Mouse (Mus musculus) limb, embryonic 10.5 days (tissue): ENCODE measurements around the gene Plod2. TPM values are rescaled to one million over a fixed set of nuclear protein-coding genes. Genes with fewer than 3 reads are reported as not detected.
A peak's percentile ranks its signal among the peaks of the same experiment; 100 is the strongest.

ENCODE experiments used
- DNase-seq: peaks from one replicate; pipeline ENCODE4 v3.0.0-alpha.2; 2017; ENCODE audit warnings: low spot score
- H3K27ac ChIP-seq: fragments of 300-500 bp; sonication (generic); 2 replicates; pipeline ENCODE4 v1.5.1; 2016; ENCODE audit warnings: mild to moderate bottlenecking
- H3K27me3 ChIP-seq: fragments of 300-500 bp; sonication (generic); 2 replicates; pipeline ENCODE4 v1.6.1; 2016; ENCODE audit warnings: low read depth, mild to moderate bottlenecking; ENCODE audit not compliant: poor library complexity, severe bottlenecking
- H3K36me3 ChIP-seq: fragments of 300-500 bp; sonication (generic); 2 replicates; pipeline ENCODE4 v1.6.1; 2016; ENCODE audit warnings: mild to moderate bottlenecking, moderate library complexity
- H3K4me1 ChIP-seq: fragments of 300-500 bp; sonication (generic); 2 replicates; pipeline ENCODE4 v1.6.1; 2016
- H3K4me3 ChIP-seq: fragments of 300-500 bp; sonication (generic); 2 replicates; pipeline ENCODE4 v1.5.1; 2016; ENCODE audit warnings: mild to moderate bottlenecking, moderate library complexity
- H3K9me3 ChIP-seq: fragments of 300-500 bp; sonication (generic); replicated peaks from 2 replicates; pipeline ENCODE4 v1.6.1; 2016; ENCODE audit warnings: mild to moderate bottlenecking
- WGBS: fragments of 180-500 bp; shearing (Covaris S2); methylation state at CpG from one replicate; pipeline ENCODE4 v1.1.7; 2016; 5-methylcytosine and 5-hydroxymethylcytosine counted together
- polyA plus RNA-seq: library from polyadenylated mRNA; unstranded; fragments of >200 nt; fragmentation: Nextera tagmentation; extraction: Ambion mirVana; gene quantifications from 2 replicates; pipeline ENCODE4 v1.2.1, GENCODE M21; 2016

Plod2 gene
- 19.2 and 29.5 TPM in 2 replicates for polyA plus RNA-seq

GRCm38 (mm10) chr9:92541977-92542561, at the start of gene Plod2:
Plod2 (plus strand) TSS chr9:92542223.
- DNase-seq, result peak; percentile 85
- Histone ChIP-seq H3K27me3 (no peaks in the 10 kb centered on the region), H3K9me3 (no peaks in the 10 kb centered on the region), H3K27ac (peak within 1 kb of the TSS; percentile 94), H3K4me3 (peak within 1 kb of the TSS; percentile 68), H3K4me1 (peaks cover 44% of the 10 kb centered on the region), H3K36me3 (no peaks in the 10 kb centered on the region)
- under 1% methylated on average over 59 of the region's 67 CpGs for WGBS

GRCm38 (mm10) chr9:92499710-92500410, 42.2 kb upstream of the Plod2 start:
- H3K4me3 ChIP-seq, result no peak overlapping the region
- no peaks in the 10 kb centered on the region for H3K27me3 ChIP-seq
- no peak overlapping the region for H3K27ac ChIP-seq
- no peaks in the 10 kb centered on the region for H3K9me3 ChIP-seq
- no peaks in the 10 kb centered on the region for H3K36me3 ChIP-seq
- no peaks in the 10 kb centered on the region for H3K4me1 ChIP-seq
- DNase-seq, result peak; percentile 88
- WGBS, result 54% methylated on average over 12 of the region's 12 CpGs

GRCm38 (mm10) chr9:92504256-92504655, 37.8 kb upstream of the Plod2 start:
- 76% methylated on average over 3 of the region's 3 CpGs for WGBS
- no peak overlapping the region for H3K27ac ChIP-seq
- no peak for DNase-seq

GRCm38 (mm10) chr9:92504889-92505288, 37.1 kb upstream of the Plod2 start:
- 76% methylated on average over 1 of the region's 1 CpGs for WGBS
- H3K4me1 ChIP-seq, result no peaks in the 10 kb centered on the region
- H3K4me3 ChIP-seq, result no peak overlapping the region
- H3K9me3 ChIP-seq, result no peaks in the 10 kb centered on the region
- no peaks in the 10 kb centered on the region for H3K36me3 ChIP-seq
- no peak overlapping the region for H3K27ac ChIP-seq
- no peaks in the 10 kb centered on the region for H3K27me3 ChIP-seq
- no peak for DNase-seq

More at GRCm38 (mm10) chr9:92504256-92504655, 37.8 kb upstream of the Plod2 start:
- no peak overlapping the region for H3K4me3 ChIP-seq
- H3K9me3 ChIP-seq, result no peaks in the 10 kb centered on the region
- H3K36me3 ChIP-seq, result no peaks in the 10 kb centered on the region
- no peaks in the 10 kb centered on the region for H3K4me1 ChIP-seq
- H3K27me3 ChIP-seq, result no peaks in the 10 kb centered on the region

GRCm38 (mm10) chr9:92511696-92512095, 30.3 kb upstream of the Plod2 start:
- Histone ChIP-seq H3K36me3 (no peaks in the 10 kb centered on the region), H3K27me3 (no peaks in the 10 kb centered on the region), H3K4me3 (no peak overlapping the region), H3K4me1 (no peaks in the 10 kb centered on the region), H3K9me3 (no peaks in the 10 kb centered on the region), H3K27ac (no peak overlapping the region)
- DNase-seq, result no peak

GRCm38 (mm10) chr9:92517036-92517435, 25.0 kb upstream of the Plod2 start:
- no peak for DNase-seq
- WGBS, result 94% methylated on average over 12 of the region's 12 CpGs
- no peak overlapping the region for H3K4me3 ChIP-seq

GRCm38 (mm10) chr9:92520751-92521150, 21.3 kb upstream of the Plod2 start:
- no peaks in the 10 kb centered on the region for H3K27me3 ChIP-seq
- no peak overlapping the region for H3K4me3 ChIP-seq
- H3K4me1 ChIP-seq, result no peaks in the 10 kb centered on the region
- no peak overlapping the region for H3K27ac ChIP-seq
- DNase-seq, result no peak
- peaks cover 4% of the 10 kb centered on the region for H3K9me3 ChIP-seq
- H3K36me3 ChIP-seq, result peaks cover 4% of the 10 kb centered on the region; the same call in 1 of the 2 replicates
- WGBS, result 95% methylated on average over 10 of the region's 10 CpGs

More at GRCm38 (mm10) chr9:92517036-92517435, 25.0 kb upstream of the Plod2 start:
- Histone ChIP-seq H3K9me3 (peaks cover 4% of the 10 kb centered on the region), H3K27ac (no peak overlapping the region), H3K4me1 (no peaks in the 10 kb centered on the region), H3K36me3 (peaks cover 4% of the 10 kb centered on the region; the same call in 1 of the 2 replicates), H3K27me3 (no peaks in the 10 kb centered on the region)

GRCm38 (mm10) chr9:92524506-92524905, 17.5 kb upstream of the Plod2 start:
- 86% methylated on average over 4 of the region's 4 CpGs for WGBS
- no peaks in the 10 kb centered on the region for H3K36me3 ChIP-seq
- no peak overlapping the region for H3K27ac ChIP-seq
- no peaks in the 10 kb centered on the region for H3K9me3 ChIP-seq
- H3K27me3 ChIP-seq, result no peaks in the 10 kb centered on the region
- H3K4me3 ChIP-seq, result no peak overlapping the region
- no peaks in the 10 kb centered on the region for H3K4me1 ChIP-seq
- DNase-seq, result no peak

- Histone ChIP-seq H3K4me3 (no peak overlapping the region), H3K27me3 (no peaks in the 10 kb centered on the region), H3K9me3 (no peaks in the 10 kb centered on the region), H3K4me1 (no peaks in the 10 kb centered on the region), H3K27ac (no peak overlapping the region), H3K36me3 (no peaks in the 10 kb centered on the region)
- no peak for DNase-seq
- WGBS, result 82% methylated on average over 3 of the region's 3 CpGs
These were observed 12.0 kb upstream of the Plod2 start for GRCm38 (mm10) chr9:92530055-92530454.

GRCm38 (mm10) chr9:92537735-92538134, 4.3 kb upstream of the Plod2 start:
- 87% methylated on average over 6 of the region's 6 CpGs for WGBS
- no peaks in the 10 kb centered on the region for H3K36me3 ChIP-seq
- H3K4me3 ChIP-seq, result no peak overlapping the region
- H3K27ac ChIP-seq, result no peak overlapping the region
- no peak for DNase-seq
- H3K9me3 ChIP-seq, result no peaks in the 10 kb centered on the region
- H3K4me1 ChIP-seq, result peaks cover 13% of the 10 kb centered on the region
- no peaks in the 10 kb centered on the region for H3K27me3 ChIP-seq

- H3K9me3 ChIP-seq, result no peaks in the 10 kb centered on the region
- H3K27ac ChIP-seq, result no peak overlapping the region
- no peaks in the 10 kb centered on the region for H3K27me3 ChIP-seq
- H3K36me3 ChIP-seq, result no peaks in the 10 kb centered on the region
- DNase-seq, result no peak
- no peak overlapping the region for H3K4me3 ChIP-seq
- 88% methylated on average over 6 of the region's 6 CpGs for WGBS
- peaks cover 13% of the 10 kb centered on the region for H3K4me1 ChIP-seq
These were observed 3.8 kb upstream of the Plod2 start for GRCm38 (mm10) chr9:92538216-92538615.

- DNase-seq, result no peak
- WGBS, result 4% methylated on average over 31 of the region's 31 CpGs
- Histone ChIP-seq H3K36me3 (peaks cover 2% of the 10 kb centered on the region; the same call in 1 of the 2 replicates), H3K4me3 (peak overlapping the region; percentile 68), H3K27me3 (no peaks in the 10 kb centered on the region), H3K27ac (peak overlapping the region; percentile 94), H3K4me1 (peaks cover 44% of the 10 kb centered on the region), H3K9me3 (no peaks in the 10 kb centered on the region)
These were observed 781 bp downstream of the Plod2 start for GRCm38 (mm10) chr9:92542591-92543416.

GRCm38 (mm10) chr9:92544146-92544545, 2.1 kb downstream of the Plod2 start:
- no peak for DNase-seq
- H3K9me3 ChIP-seq, result no peaks in the 10 kb centered on the region
- no peak overlapping the region for H3K4me3 ChIP-seq
- H3K4me1 ChIP-seq, result peaks cover 47% of the 10 kb centered on the region
- H3K27me3 ChIP-seq, result no peaks in the 10 kb centered on the region
- H3K36me3 ChIP-seq, result peaks cover 15% of the 10 kb centered on the region
- H3K27ac ChIP-seq, result no peak overlapping the region
- 76% methylated on average over 1 of the region's 1 CpGs for WGBS
